Mouse (Mus musculus) liver, adult 2 months (tissue): ENCODE results near the gene Vav1.

Experiments
- CTCF ChIP-seq: fragments of 200-500 bp; IDR thresholded peaks from 2 replicates; pipeline ENCODE4 v1.5.1; 2011; ENCODE audit warnings: low read depth, low read length, control low read depth
- POLR2A ChIP-seq: fragments of 200-500 bp; IDR thresholded peaks from 2 replicates; pipeline ENCODE4 v1.6.1; 2011; ENCODE audit warnings: low read length, control low read depth; ENCODE audit not compliant: insufficient read depth; ENCODE audit errors: extremely low read depth

DNA sequence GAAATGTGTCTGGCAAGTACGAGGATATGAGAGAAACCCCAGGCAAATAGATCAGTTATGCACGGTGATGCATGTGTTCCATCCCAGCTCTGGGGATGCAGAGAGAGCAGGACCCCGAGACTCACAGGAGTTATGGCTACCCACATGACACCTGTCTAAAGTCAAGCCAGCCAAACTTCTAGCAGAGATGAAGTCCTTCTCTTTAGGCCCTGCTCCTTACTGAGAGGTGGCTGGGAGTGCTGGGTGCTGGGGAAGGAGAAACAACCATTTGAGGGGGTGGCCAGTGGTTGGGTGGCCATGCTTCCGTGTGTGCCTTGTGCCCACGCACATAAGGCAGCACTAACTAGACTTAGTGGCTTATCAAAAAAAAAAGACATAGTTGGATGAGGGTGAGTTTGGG is 71.3 kb downstream of the Vav1 start:
- TF ChIP-seq CTCF = no peak
- no peak for TF ChIP-seq POLR2A
